Mouse (Mus musculus) ZHBTc4 (cell line): ENCODE measurements at regions not wholly inside any gene's neighbourhood (a gene's known extent, or its start where the extent isn't known, plus 50 kb on each side); places are given as distances from the start of the nearest gene placed in this dataset.

Source experiments
- DNase-seq: peaks from one replicate; pipeline ENCODE4 v3.0.0-alpha.2; 2011; ENCODE audit warnings: low read depth, low spot score

DNA sequence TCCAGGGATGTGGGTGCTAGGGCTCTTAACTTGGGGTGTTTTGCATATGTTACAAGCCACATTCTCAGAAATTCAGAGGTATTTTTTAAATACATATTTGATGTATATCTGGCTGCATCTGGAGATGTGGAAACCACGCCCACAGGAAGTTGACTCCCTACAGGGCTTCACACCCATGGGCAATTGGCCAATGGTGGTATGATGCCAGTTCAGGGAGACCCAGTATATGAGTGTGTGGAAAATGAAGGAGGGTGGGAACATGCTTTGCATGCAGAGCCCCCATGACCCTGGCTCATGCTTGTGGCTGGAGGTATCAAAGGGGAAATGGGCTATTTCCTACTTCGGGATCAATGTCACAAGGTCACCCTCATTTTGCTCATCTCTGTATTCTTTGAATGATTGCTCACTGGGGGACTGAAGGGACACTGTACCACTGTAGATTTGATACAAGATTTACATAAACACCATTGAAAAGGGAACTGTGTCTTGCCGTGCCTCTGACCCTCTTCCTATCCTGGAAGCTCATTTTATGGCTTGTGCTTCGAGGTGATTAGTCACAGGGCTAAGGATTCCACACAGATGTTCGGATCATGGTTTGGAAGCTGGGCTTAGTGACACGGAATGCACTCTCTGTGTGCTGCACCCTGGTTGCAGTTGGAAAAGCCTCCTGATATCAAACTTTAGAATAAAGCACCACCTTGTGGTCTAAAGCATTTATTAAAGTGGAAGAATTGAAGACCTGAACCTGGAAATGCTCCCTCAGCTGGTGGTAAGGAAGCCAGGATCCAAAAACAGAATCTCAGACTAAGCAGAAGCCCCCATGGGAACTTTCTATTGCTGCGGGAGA lies 56.8 kb upstream of the Edn1 start:
- DNase-seq: peak; percentile 20

DNA sequence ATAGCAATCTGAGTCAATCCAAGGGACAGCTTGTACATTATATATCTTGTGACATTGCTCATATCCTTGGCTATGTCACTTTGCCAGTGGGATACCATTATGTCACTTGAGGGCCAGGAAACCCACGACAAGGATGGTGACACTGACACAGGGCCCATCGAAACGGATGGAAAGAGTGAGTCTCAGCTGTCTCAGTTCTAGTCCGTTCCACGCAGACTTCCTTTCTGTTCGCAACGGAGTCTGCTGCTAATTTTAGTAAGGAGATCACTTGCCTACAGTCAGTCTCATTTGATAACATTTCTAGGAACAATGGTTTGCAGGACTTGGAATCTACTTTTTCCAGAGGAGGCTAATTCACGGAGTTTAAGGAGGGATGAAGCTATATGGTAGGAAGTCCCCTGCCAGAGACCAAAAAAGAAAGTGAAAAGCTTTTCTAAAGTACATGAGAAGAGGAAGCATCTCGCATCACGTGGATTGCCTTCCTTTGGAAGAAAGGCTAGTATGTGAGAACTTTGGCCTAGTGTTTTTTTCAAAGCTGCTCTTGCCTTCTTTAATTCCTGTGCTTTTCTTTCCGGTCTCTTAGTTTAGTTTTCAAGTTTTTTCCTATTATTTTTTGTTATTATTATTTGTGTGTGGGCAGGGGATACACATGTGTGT lies 55.4 kb upstream of the Edn1 start:
- DNase-seq: no peak
